Mouse (Mus musculus) CD4-positive, CD25-positive, alpha-beta regulatory T cell, adult 2 months (primary cell): ENCODE data around the gene Pomc.
"Not testable (repeated sequence)": the region's sequence is repeated elsewhere in the genome, so short reads cannot be mapped to it uniquely, and the experiment has no call there.

ENCODE experiments used
- DNase-seq: peaks from one replicate; pipeline ENCODE4 v3.0.0-alpha.2; 2012; ENCODE audit warnings: low read depth, low spot score

Gene Pomc

GRCm38 (mm10) chr12:3967196-3967595, 12.4 kb downstream of the Pomc start:
- DNase-seq: no peak

DNA sequence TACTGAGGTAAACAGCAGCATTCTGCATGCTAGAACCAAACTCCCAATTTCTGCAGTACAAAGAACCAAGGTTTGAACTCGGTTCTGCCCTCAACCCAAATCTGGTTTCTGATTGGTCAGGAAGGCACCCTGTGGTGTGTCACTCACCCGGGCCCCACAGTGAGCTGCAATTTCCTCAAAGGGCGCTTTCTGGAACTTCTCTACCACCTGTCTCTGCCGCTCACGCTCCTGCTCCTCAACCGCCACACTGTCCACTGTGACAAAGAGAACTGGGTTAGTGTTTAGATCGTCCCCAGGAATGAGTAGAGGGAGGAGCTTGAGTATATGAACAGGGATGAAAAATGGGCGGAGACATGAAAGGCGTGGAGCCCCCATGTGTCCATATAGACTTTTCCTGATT, 13.6 kb downstream of the Pomc start:
- peak; percentile 40 for DNase-seq

- DNase-seq: not testable (repeated sequence)
These were observed 18.4 kb downstream of the Pomc start for GRCm38 (mm10) chr12:3973169-3973568.

DNA sequence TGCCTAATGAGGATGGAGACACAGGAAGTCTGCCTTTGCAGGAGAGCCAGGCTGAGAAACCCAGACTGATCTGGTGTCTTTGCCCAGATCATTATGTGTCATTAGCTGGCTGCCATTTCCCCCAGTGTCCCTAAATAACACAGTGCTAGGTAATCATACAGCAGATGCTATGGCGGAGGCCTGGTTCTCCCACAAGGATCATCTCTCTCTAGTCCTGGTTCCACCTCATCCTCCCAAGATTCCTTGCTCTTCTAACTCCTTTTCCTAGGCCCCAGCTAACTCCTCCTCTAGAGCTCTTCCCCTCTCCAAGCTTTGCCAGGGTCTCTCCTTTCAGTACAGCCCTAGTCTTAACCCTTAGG, 26.2 kb downstream of the Pomc start:
- DNase-seq: no peak

GRCm38 (mm10) chr12:3981350-3982131, 26.8 kb downstream of the Pomc start:
- DNase-seq: peak; percentile 88

DNA sequence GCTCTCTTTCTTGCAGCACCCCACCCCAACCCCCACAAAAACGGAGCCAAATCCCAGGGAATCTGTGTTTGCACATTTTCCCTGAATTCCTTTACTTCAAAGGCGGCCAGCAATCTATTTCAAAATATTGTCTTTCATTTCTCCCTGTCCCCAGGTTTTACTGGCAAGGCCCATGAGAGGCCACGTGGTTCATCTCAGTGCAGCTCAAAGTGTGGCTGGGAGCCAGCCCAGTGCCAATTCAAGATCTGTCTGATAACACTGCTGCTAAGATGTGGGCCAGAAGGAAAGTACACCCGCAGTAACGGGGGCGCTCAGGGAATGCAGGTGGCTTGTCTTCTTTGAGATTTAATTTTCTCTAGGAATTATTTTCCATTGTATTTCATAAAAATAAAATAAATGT, 27.5 kb downstream of the Pomc start:
- peak; percentile 49 for DNase-seq

- DNase-seq: peak; percentile 84
These were observed 29.0 kb downstream of the Pomc start for GRCm38 (mm10) chr12:3983736-3984135.

- DNase-seq: no peak
These were observed 29.7 kb downstream of the Pomc start for GRCm38 (mm10) chr12:3984446-3984845.

DNA sequence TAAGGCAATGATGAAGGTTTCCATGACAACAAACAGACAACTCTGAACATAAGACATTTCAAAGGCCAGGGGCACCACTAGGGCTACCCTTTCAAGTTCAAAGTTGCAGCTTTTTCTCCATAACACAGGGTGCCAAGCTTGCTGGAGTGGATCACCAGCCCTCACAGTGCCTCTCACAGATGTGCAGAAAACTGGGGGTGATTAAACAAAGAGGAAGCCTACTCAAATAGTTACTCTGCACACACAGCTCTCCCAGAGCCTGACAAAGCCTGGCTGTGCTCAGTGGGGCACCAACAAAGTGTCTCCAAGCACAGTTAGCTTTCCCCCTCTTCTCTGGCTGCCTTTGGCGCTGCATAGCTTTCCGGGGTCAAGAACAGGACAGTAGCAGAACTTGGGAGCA, 35.2 kb downstream of the Pomc start:
- DNase-seq: no peak

GRCm38 (mm10) chr12:3991047-3991446, 36.3 kb downstream of the Pomc start:
- no peak for DNase-seq

DNA sequence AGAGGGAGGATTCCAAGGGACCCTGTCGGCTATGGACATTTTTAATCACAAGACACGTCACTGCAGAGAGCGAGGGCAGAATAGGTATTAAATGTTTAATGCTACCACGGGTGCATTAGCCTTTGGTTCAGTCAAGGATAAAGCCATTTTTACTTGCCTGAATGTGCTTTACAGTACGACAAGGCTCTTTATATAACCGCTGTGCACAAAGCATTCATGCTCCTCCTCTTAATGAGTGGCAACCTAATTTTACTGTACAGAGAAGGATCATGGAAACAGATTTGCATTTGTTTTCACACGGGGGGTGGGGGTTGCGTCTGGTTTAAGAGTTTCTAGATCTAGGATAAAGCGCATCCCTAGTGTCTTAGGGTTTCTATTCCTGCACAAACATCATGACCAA, 42.0 kb downstream of the Pomc start:
- no peak for DNase-seq

DNA sequence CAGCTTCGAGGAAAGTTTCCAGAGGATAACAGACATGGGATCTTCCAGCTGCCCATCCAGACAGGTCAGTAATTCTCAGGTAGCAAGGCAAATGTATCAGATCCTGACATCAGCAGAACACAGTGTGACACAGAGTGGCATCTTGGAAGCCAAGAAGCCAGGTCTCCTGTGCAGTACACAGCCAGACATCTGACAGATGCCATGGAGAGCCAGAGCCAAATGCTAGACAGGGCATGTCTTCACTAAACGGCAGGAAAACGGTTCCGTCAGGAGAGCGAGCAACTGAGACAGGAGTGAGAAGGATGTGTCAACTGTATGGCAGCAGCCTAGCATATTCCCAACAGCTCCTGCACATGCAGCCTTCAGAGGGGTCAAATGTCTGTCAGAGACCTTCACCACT, 45.7 kb downstream of the Pomc start:
- DNase-seq: no peak

GRCm38 (mm10) chr12:4004648-4005047, 49.9 kb downstream of the Pomc start:
- DNase-seq: no peak

- DNase-seq: no peak
These were observed 51.3 kb downstream of the Pomc start for GRCm38 (mm10) chr12:4006079-4006478.

- DNase-seq: no peak
These were observed 52.4 kb downstream of the Pomc start for GRCm38 (mm10) chr12:4007181-4007580.

DNA sequence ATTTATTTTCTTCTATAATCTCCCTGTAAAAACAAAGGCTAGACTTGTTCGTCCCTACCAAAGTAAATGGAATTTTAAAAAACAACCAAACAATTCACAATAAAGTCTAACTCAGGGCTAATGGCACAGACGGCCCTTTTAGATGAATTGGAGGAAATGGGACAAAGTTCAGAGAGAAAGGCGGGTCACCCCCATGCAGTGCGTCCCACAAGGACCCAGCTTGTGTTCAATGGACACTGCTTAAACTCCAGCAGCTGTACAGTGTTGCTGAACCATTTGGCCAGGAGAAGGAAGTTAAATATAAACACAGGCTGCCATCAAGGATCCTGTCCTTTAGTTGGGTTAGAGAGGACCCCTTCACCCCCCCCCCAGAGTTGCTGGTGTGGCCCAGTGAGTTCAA, 53.0 kb downstream of the Pomc start:
- no peak for DNase-seq

DNA sequence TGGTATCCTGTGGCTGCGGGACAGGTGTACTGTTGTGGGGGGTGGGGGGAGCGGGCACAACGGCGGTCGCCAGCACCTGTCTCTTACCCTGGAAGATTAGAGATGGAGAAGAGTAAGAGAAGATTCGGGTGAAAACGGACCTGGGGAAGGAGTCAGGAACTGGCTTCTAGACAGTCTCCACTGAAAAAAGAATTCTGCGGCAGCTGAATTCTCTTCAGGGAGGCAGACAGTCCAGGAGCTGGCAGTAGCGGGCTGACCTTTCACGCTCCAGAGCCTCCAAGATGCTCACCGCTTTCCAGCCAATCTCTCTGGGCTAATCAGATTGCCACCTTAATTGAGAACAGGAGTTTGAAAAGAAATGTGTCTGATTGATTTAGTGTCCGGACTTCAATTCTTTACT, 54.0 kb downstream of the Pomc start:
- DNase-seq: no peak
